In the genomic region with DNA sequence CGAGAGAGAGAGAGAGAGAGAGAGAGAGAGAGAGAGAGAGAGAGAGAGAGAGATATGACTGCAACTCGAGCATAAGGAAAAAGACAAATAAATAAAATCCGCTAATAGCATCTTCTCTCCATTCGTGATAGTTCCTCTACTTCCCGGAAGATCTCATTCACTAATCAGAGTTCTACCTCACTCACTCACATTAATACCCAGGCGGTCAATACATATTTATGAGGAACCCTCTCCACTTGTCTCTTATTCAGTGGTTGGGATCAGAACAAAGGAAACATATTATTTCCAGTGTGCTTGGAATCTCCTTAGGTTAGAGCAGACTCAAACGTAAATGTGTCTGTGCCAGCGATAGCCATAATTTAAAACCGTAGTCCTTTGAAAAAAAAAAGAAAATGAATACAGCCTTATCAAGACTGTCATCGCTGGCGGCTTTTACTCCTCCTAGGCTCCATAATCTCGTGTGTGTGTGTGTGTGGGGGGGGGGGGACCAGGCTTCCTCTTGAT, we compare ENCODE assay signal across 12 mouse cellular contexts. TPM values are rescaled to one million over a fixed set of nuclear protein-coding genes. Genes with fewer than 3 reads are reported as not detected.
A peak's percentile ranks its signal among the peaks of the same experiment; 100 is the strongest.
DNase-seq lines count a peak whose midpoint lies in the region; ATAC-seq and TF ChIP-seq lines count a peak whose summit lies in the region.
"Had no signal": no experiment of that assay in that cellular context is flagged by ENCODE, and none has a peak within 500 bp of the region (broad histone marks: within the 10 kb centered on the region; RNA-seq: fewer than 3 reads in every experiment).

No protein-coding gene starts in this region.

- ATAC-seq in kidney, embryonic 14.5 days (ENCODE audit: low FRiP score, low TSS enrichment): no peak
- ATAC-seq in embryonic facial prominence, embryonic 14.5 days (ENCODE audit: low read depth): no peak
- no peak for ATAC-seq in hindbrain, embryonic 13.5 days (ENCODE audit: low FRiP score)
- no peak for ATAC-seq in midbrain, embryonic 12.5 days (ENCODE audit: low FRiP score, low read depth)
- no peak for ATAC-seq in CD4-positive, CD25-positive, alpha-beta regulatory T cell, adult 4 months

- TF ChIP-seq CTCF in kidney, adult 2 months (conservative IDR thresholded peaks at IDR 0.05; ENCODE audit: insufficient read depth, insufficient read length, low read depth, low read length): no peak

- no peak for TF ChIP-seq POLR2A in kidney, adult 2 months (IDR thresholded peaks at IDR 0.05; ENCODE audit: low read depth, low read length)

- H3K9me3 ChIP-seq in kidney, embryonic 14.5 days (ENCODE audit: control insufficient read depth, low read length): no peaks in the 10 kb centered on the region
- no peaks in the 10 kb centered on the region for H3K9me3 ChIP-seq in embryonic facial prominence, embryonic 14.5 days (ENCODE audit: control insufficient read depth, low read length)
- no peaks in the 10 kb centered on the region for H3K9me3 ChIP-seq in hindbrain, embryonic 13.5 days
- no peaks in the 10 kb centered on the region for H3K9me3 ChIP-seq in midbrain, embryonic 12.5 days

- no peak overlapping the region for H3K9ac ChIP-seq in kidney, embryonic 14.5 days (ENCODE audit: low read depth, low read length)
- H3K9ac ChIP-seq in embryonic facial prominence, embryonic 14.5 days (ENCODE audit: low read depth, low read length): no peak overlapping the region
- peak overlapping the region; percentile 89; the same call in 1 of the 2 replicates for H3K9ac ChIP-seq in hindbrain, embryonic 13.5 days
- no peak overlapping the region for H3K9ac ChIP-seq in midbrain, embryonic 12.5 days (replicated peaks)

- 63% methylated on average over 12 of the region's 12 CpGs for WGBS in kidney, embryonic 14.5 days
- WGBS in kidney, adult 2 months: 65% methylated on average over 12 of the region's 12 CpGs
- WGBS in embryonic facial prominence, embryonic 14.5 days: 65% methylated on average over 12 of the region's 12 CpGs
- 35% methylated on average over 12 of the region's 12 CpGs for WGBS in hindbrain, embryonic 13.5 days
- 55% methylated on average over 12 of the region's 12 CpGs for WGBS in midbrain, embryonic 12.5 days

- H3K36me3 ChIP-seq in kidney, embryonic 14.5 days (ENCODE audit: control insufficient read depth, insufficient read depth, low read length): no peaks in the 10 kb centered on the region
- H3K36me3 ChIP-seq in kidney, adult 2 months (ENCODE audit: control insufficient read depth, insufficient read depth, low read length): no peaks in the 10 kb centered on the region
- no peaks in the 10 kb centered on the region for H3K36me3 ChIP-seq in embryonic facial prominence, embryonic 14.5 days (ENCODE audit: control insufficient read depth, insufficient read depth, low read length)
- H3K36me3 ChIP-seq in hindbrain, embryonic 13.5 days: no peaks in the 10 kb centered on the region
- no peaks in the 10 kb centered on the region for H3K36me3 ChIP-seq in midbrain, embryonic 12.5 days

- H3K27ac ChIP-seq in kidney, embryonic 14.5 days (ENCODE audit: low read depth, low read length): no peak overlapping the region
- no peak overlapping the region for H3K27ac ChIP-seq in kidney, adult 2 months (ENCODE audit: insufficient read depth, low read depth, low read length)
- H3K27ac ChIP-seq in embryonic facial prominence, embryonic 14.5 days (replicated peaks; ENCODE audit: low read depth, low read length): no peak overlapping the region
- peak overlapping the region; percentile 94 for H3K27ac ChIP-seq in hindbrain, embryonic 13.5 days
- peak overlapping the region; percentile 85 for H3K27ac ChIP-seq in midbrain, embryonic 12.5 days (replicated peaks)

- no peak for DNase-seq in kidney, adult 2 months
- no peak for DNase-seq in embryonic facial prominence, embryonic 14.5 days (ENCODE audit: low spot score)
- DNase-seq in adrenal gland, adult (ENCODE audit: inconsistent age in 2 of 2, low spot score in 1 of 2): no peak
- no peak for DNase-seq in right cerebral cortex, postnatal 4 days
- DNase-seq: adrenal gland, postnatal 36 days; cerebellum, postnatal 36 days; kidney, postnatal 10 days had no signal

- H3K4me3 ChIP-seq in kidney, embryonic 14.5 days (ENCODE audit: low read length): no peak overlapping the region
- no peak overlapping the region for H3K4me3 ChIP-seq in kidney, adult 2 months (ENCODE audit: insufficient read depth, low read depth, low read length)
- peak overlapping the region; percentile 69; the same call in 1 of the 2 replicates for H3K4me3 ChIP-seq in embryonic facial prominence, embryonic 14.5 days (ENCODE audit: low read depth, low read length)
- peak overlapping the region; percentile 89; the same call in 1 of the 2 replicates for H3K4me3 ChIP-seq in hindbrain, embryonic 13.5 days
- no peak overlapping the region for H3K4me3 ChIP-seq in midbrain, embryonic 12.5 days
- H3K4me3 ChIP-seq: myocyte had no signal

- H3K4me1 ChIP-seq in kidney, embryonic 14.5 days (ENCODE audit: control insufficient read depth, insufficient read depth, low read length): peaks cover 14% of the 10 kb centered on the region; the same call in 1 of the 2 replicates
- H3K4me1 ChIP-seq in kidney, adult 2 months (ENCODE audit: control insufficient read depth, insufficient read depth, low read length): 0 out of 2 replicates have a peak, but pooled peaks cover 2% of the 10 kb centered on the region
- H3K4me1 ChIP-seq in embryonic facial prominence, embryonic 14.5 days (ENCODE audit: control insufficient read depth, insufficient read depth, low read length): peaks cover 9% of the 10 kb centered on the region
- peaks cover 44% of the 10 kb centered on the region for H3K4me1 ChIP-seq in hindbrain, embryonic 13.5 days (replicated peaks)
- peaks cover 36% of the 10 kb centered on the region for H3K4me1 ChIP-seq in midbrain, embryonic 12.5 days

- peak overlapping the region; percentile 85; the same call in 1 of the 2 replicates for H3K4me2 ChIP-seq in kidney, embryonic 14.5 days (replicated peaks; ENCODE audit: low read depth, low read length)
- peak overlapping the region; percentile 93 for H3K4me2 ChIP-seq in embryonic facial prominence, embryonic 14.5 days (ENCODE audit: low read depth, low read length)
- peak overlapping the region; percentile 78 for H3K4me2 ChIP-seq in hindbrain, embryonic 13.5 days
- H3K4me2 ChIP-seq in midbrain, embryonic 12.5 days (replicated peaks): peak overlapping the region; percentile 81

- H3K27me3 ChIP-seq in kidney, embryonic 14.5 days (ENCODE audit: control insufficient read depth, insufficient read depth, low read length): no peaks in the 10 kb centered on the region
- no peaks in the 10 kb centered on the region for H3K27me3 ChIP-seq in kidney, adult 2 months (replicated peaks; ENCODE audit: control insufficient read depth, insufficient read depth, low read length)
- peaks cover 9% of the 10 kb centered on the region for H3K27me3 ChIP-seq in embryonic facial prominence, embryonic 14.5 days (replicated peaks; ENCODE audit: control insufficient read depth, insufficient read depth, low read length)
- no peaks in the 10 kb centered on the region for H3K27me3 ChIP-seq in hindbrain, embryonic 13.5 days
- no peaks in the 10 kb centered on the region for H3K27me3 ChIP-seq in midbrain, embryonic 12.5 days

RNA-seq across cellular contexts. Expression of a gene that starts 1.3 kb away (rescaled TPM):
- 9.4 and 17.8 TPM in 2 replicates for polyA plus RNA-seq in kidney, embryonic 14.5 days (2014; fragmentation: Nextera tagmentation; extraction: Ambion mirVana)
- polyA plus RNA-seq in kidney, adult 2 months (2012; rRNA removed): 5.1 and 9.0 TPM in 2 replicates
- polyA plus RNA-seq in embryonic facial prominence, embryonic 14.5 days (2014; fragmentation: Nextera tagmentation; extraction: Ambion mirVana): 14.2 and 15.2 TPM in 2 replicates
- polyA plus RNA-seq in hindbrain, embryonic 13.5 days (2015; fragmentation: Nextera tagmentation; extraction: Ambion mirVana): 43.8 and 44.7 TPM in 2 replicates
- polyA plus RNA-seq in midbrain, embryonic 12.5 days (2016; fragmentation: Nextera tagmentation; extraction: Ambion mirVana): 31.3 and 37.8 TPM in 2 replicates
- polyA plus RNA-seq in CD4-positive, CD25-positive, alpha-beta regulatory T cell, adult 4 months (2017; shearing (Covaris generic)): 10 to 100 TPM; 10.6 to 12.2 TPM

Comparison
In these comparisons a context has a peak if more than half of its experiments do, and no peak if none do; other contexts are left out.
1. H3K27ac ChIP-seq: peak in hindbrain, embryonic 13.5 days (single experiment) and midbrain, embryonic 12.5 days (single experiment); none in kidney, embryonic 14.5 days (single experiment), kidney, adult 2 months (single experiment) and embryonic facial prominence, embryonic 14.5 days (single experiment).
2. H3K4me3 ChIP-seq: peak in embryonic facial prominence, embryonic 14.5 days (single experiment) and hindbrain, embryonic 13.5 days (single experiment); none in kidney, embryonic 14.5 days (single experiment), kidney, adult 2 months (single experiment) and midbrain, embryonic 12.5 days (single experiment).
3. Peak in every context shown above with its lines, with median percentiles within 50 percentile points of each other: H3K4me2 ChIP-seq.